Mouse (Mus musculus): Measurements from ENCODE around the gene Kcnab2. TPM values are rescaled to one million over a fixed set of nuclear protein-coding genes. Genes with fewer than 3 reads are reported as not detected.

Gene Kcnab2
- polyA plus RNA-seq (2016; fragmentation: Nextera tagmentation; extraction: Ambion mirVana), result 16.6 and 17.1 TPM in 2 replicates

DNA sequence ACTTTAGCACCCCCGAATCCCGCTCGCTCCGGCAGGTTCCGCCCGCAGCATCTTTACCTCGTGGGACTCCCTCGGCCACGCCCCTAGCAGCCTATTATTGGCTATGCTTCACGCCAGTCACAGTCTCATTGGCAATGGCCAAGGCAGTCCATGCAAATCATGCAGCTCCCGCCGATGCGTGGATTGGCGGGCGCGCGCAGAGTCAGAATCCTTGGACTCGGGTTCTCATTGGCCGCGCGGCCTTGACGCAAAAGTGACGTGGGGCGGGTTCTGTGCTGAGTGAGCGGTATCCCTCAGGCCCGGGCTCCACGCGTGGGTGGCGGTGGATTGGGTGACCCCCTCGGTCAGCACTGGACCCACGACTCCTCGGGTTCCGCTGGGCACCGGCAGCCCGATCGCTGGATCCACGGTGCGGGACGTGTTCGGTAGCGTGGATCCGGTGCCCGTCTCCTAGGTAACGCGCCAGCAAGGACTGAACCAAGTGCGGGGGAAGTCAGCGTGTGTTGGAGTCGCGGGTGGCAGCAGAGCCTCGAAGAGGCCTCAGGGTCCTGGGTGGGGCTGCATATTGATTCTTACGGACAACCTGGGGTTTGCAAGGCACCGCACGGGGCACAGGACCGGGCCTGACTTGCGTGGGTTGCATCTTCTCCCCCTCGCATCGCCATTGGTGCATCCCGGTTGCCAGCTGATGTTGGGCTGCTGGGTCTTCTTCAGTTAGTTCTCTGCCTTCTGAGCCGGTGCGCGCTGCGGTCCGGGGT, at the start of gene Kcnab2:
TSS of gene Kcnab2 (minus strand) at position 406 of the 758 bp plus-strand sequence.
- peaks cover 4% of the 10 kb centered on the region for H3K36me3 ChIP-seq (replicated peaks)
- H3K4me2 ChIP-seq, result peak within 1 kb of the TSS; percentile 92
- peaks cover 22% of the 10 kb centered on the region for H3K27me3 ChIP-seq
- H3K9ac ChIP-seq, result peak within 1 kb of the TSS; percentile 79
- ATAC-seq (ENCODE audit: low FRiP score), result peak; percentile 98
- peaks cover 3% of the 10 kb centered on the region for H3K9me3 ChIP-seq
- peak within 1 kb of the TSS; percentile 59 for H3K4me3 ChIP-seq (replicated peaks)
- under 1% methylated on average over 63 of the region's 63 CpGs for WGBS
- peak within 1 kb of the TSS; percentile 82 for H3K27ac ChIP-seq
- peaks cover 24% of the 10 kb centered on the region for H3K4me1 ChIP-seq

DNA sequence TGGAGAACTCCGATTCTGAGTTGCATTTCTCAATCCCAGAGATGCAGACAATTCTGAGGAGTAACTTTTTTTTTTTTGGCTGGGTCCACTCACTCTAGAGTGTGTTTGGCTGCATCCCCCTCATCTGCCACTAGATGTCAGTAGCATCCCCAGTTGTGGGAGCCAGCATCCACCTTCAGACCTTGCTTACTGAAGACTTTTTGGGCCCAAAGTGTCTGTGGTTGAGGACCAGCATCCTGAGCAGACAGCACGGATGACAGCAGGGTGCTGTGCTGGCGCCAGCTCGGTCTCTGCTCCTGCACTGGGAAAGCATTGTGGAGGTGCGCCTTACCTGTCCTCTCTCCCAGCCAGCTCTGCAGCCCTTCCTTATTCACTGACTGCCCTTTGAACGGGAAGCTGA, 42.4 kb upstream of the Kcnab2 start:
- peaks cover 5% of the 10 kb centered on the region; the same call in 1 of the 2 replicates for H3K36me3 ChIP-seq (replicated peaks)
- no peak overlapping the region for H3K27ac ChIP-seq
- no peaks in the 10 kb centered on the region for H3K9me3 ChIP-seq
- no peak for ATAC-seq (ENCODE audit: low FRiP score)
- H3K4me1 ChIP-seq, result no peaks in the 10 kb centered on the region
- no peak overlapping the region for H3K4me3 ChIP-seq (replicated peaks)
- H3K27me3 ChIP-seq, result no peaks in the 10 kb centered on the region
- H3K4me2 ChIP-seq, result no peak overlapping the region
- WGBS, result 29% methylated on average over 6 of the region's 6 CpGs
- H3K9ac ChIP-seq, result no peak overlapping the region

DNA sequence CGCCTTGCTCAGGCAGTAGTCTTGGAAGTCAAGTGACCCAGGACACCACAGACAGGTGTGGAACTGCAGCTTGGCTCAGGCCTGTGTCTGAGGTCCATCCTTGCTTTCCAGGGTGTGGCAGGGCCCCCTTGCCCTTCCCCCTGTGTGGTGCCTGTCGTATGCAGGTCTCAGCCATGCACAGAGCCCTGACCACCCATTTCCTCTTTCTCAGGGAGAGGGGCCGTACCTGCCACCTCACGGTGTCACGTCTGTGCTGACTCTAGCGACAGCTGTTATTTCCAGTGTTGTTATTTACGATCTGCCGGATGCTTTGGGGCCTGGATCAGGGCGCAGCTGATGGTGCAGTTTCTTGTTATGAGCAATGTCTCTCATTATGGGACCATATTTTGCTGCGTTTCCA, 41.4 kb upstream of the Kcnab2 start:
- Histone ChIP-seq H3K4me3 (replicated peaks) (no peak overlapping the region), H3K27ac (no peak overlapping the region), H3K9me3 (no peaks in the 10 kb centered on the region), H3K4me1 (no peaks in the 10 kb centered on the region), H3K9ac (no peak overlapping the region), H3K27me3 (no peaks in the 10 kb centered on the region), H3K4me2 (no peak overlapping the region), H3K36me3 (replicated peaks) (peaks cover 5% of the 10 kb centered on the region; the same call in 1 of the 2 replicates)
- WGBS, result 82% methylated on average over 10 of the region's 10 CpGs
- no peak for ATAC-seq (ENCODE audit: low FRiP score)

DNA sequence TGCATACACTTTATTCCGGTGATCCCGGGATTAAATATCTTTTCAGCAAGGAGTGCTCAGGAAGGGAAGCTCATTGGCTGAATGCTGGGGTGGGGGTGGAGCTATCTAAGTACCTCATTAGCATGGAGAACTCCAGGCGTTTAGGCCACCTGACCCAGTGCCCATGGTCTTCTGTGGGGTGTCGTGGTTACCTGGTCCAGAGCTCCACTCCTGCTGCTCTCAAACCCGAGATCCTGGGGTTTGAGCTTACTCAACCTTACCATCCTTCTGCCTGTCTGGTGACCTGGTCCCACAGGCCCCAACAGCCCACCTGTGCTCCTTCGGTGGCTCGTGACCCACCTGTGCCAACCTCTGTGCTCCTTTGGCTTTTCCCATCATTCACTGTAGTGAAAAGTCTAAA, 37.2 kb upstream of the Kcnab2 start:
- Histone ChIP-seq H3K9ac (no peak overlapping the region), H3K4me2 (no peak overlapping the region), H3K36me3 (replicated peaks) (peaks cover 8% of the 10 kb centered on the region; the same call in 1 of the 2 replicates), H3K9me3 (no peaks in the 10 kb centered on the region), H3K4me3 (replicated peaks) (no peak overlapping the region), H3K27ac (no peak overlapping the region), H3K4me1 (peaks cover 15% of the 10 kb centered on the region), H3K27me3 (peaks cover 6% of the 10 kb centered on the region; the same call in 1 of the 2 replicates)
- WGBS, result 77% methylated on average over 7 of the region's 7 CpGs
- ATAC-seq (ENCODE audit: low FRiP score), result no peak

DNA sequence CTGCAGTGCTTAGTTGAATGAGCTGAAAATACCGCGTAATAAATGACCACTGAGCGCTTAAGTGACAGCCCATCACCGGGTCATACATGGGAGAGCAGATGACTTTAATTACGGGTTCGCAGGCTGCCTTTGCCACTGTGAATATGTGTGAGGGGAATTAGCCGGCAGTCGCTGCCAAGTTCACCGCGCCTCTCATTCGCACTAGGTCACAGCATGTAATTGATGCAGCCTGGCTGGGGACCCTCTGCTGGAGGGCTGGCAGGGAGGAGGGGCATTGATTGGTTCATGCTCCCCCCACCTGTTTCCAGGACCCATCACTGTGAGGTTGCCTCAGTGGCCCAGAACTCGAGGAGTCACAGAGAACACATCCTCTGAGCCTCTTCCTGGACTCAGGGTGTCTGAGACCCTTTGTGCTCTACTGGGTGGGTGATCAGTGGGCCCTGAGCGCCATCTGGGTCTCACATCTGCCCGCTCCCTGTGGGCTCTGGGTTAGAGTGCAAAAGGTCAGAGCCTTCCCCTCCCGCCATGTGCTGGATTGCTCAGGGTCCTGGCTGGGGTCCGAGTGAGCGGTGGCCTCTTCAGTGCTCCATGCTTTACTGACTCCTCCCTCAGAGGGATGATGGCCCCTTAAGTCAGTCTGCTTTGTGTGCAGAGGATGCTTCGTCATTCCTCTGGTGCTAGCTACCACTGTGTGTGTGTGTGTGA, 34.7 kb upstream of the Kcnab2 start:
- peak; percentile 76 for ATAC-seq (ENCODE audit: low FRiP score)
- peak overlapping the region; percentile 66 for H3K27ac ChIP-seq
- 28% methylated on average over 18 of the region's 18 CpGs for WGBS

DNA sequence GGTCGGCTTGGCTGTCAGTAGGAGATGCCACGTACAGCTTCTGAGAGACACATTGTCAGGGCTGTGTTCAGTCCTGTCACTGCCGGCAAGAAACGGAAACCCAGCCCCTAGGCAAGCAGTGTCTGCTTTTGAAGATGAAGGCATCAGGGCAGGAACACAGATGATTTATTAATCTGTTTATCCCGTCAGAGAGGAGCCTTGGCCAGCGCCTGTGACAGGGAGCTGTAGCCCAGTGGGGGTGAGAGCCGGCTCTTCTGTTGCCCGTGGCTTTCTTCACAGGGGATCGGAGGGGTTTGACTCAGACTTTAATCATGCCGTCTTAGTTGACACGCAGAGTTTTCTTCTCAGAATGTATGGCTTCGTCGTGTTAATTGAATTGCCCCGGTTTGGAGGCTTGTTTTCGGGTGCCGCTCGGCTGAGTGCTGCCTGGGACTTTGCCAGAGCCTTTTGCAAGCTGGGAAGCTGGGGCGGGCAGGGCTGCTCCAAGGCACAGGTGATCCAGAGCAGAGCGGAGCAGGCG, 16.7 kb upstream of the Kcnab2 start:
- H3K9me3 ChIP-seq, result no peaks in the 10 kb centered on the region
- 65% methylated on average over 20 of the region's 20 CpGs for WGBS
- H3K4me2 ChIP-seq, result no peak overlapping the region
- no peak overlapping the region for H3K27ac ChIP-seq
- no peak for ATAC-seq (ENCODE audit: low FRiP score)
- no peak overlapping the region for H3K9ac ChIP-seq
- no peaks in the 10 kb centered on the region; the same call in 1 of the 2 replicates for H3K27me3 ChIP-seq
- peaks cover 7% of the 10 kb centered on the region; the same call in 1 of the 2 replicates for H3K4me1 ChIP-seq
- H3K4me3 ChIP-seq (replicated peaks), result no peak overlapping the region
- H3K36me3 ChIP-seq (replicated peaks), result peaks cover 12% of the 10 kb centered on the region

More for the DNA sequence above, 34.7 kb upstream of the Kcnab2 start:
- Histone ChIP-seq H3K9ac (no peak overlapping the region), H3K4me2 (0 out of 2 replicates have a peak overlapping the region, but pooled peaks have one; percentile 6), H3K4me3 (replicated peaks) (no peak overlapping the region), H3K27me3 (peaks cover 6% of the 10 kb centered on the region; the same call in 1 of the 2 replicates), H3K36me3 (replicated peaks) (peaks cover 15% of the 10 kb centered on the region; the same call in 1 of the 2 replicates), H3K4me1 (peaks cover 15% of the 10 kb centered on the region), H3K9me3 (no peaks in the 10 kb centered on the region)

DNA sequence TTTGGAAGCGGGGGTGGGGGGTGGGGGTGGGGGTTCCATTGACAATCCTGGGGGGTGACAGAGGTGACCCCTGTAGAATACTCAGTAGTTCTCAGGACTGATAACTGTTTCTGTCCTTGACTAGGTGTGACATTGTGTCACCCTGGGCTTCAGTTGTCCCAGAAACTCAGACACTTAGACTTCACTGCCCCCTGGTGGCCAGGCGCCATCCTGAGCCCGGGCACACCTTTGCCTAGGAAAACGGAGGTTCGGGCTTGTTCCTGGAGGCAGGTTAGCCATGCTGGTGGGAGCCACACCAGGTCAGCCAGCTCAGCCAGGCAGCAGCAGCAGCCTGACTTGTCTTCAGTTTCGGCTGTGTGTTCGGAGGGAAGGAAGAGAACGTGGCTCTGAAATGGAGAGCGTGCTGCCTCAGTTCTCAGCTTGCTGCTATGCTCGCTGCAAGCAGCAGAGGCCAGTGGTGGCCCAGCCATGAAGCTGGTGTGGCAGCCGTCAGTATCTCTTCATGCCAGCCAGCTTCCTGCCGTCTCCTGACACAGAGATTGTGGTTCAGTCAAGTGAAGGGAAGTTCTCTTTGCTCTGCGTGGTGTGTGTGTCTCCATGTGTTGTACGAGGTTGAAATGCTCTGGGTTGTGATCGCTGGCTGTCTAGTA, 13.7 kb upstream of the Kcnab2 start:
- Histone ChIP-seq H3K4me1 (peaks cover 7% of the 10 kb centered on the region; the same call in 1 of the 2 replicates), H3K36me3 (replicated peaks) (peaks cover 7% of the 10 kb centered on the region), H3K9ac (no peak overlapping the region), H3K27ac (no peak overlapping the region), H3K4me2 (no peak overlapping the region), H3K4me3 (replicated peaks) (no peak overlapping the region), H3K27me3 (no peaks in the 10 kb centered on the region; the same call in 1 of the 2 replicates), H3K9me3 (no peaks in the 10 kb centered on the region)
- 0 out of 2 replicates have a peak, but pooled peaks have one; percentile 17 for ATAC-seq (ENCODE audit: low FRiP score)
- WGBS, result 52% methylated on average over 15 of the region's 15 CpGs

DNA sequence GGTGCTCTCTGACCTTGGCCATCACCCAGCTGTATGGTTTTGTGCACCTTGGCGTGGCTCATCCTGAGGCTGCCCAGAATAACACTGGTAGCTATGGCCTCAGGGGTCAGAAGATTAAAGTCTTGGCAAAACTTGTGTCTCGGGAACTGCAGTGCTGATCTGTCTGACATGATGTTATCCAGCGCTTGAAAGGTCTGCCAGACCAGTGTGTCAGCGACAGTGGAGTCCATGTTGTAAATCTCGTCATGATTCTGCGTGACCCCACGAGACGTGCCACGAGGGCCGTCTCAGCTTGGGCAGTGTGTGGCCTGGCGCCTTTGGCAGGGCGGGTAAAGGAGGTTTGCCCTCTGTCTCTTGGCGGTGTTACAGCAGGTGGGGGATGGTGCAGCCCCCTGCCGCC, 12.6 kb upstream of the Kcnab2 start:
- no peak for ATAC-seq (ENCODE audit: low FRiP score)
- no peaks in the 10 kb centered on the region for H3K9me3 ChIP-seq
- no peak overlapping the region for H3K4me3 ChIP-seq (replicated peaks)
- H3K4me2 ChIP-seq, result no peak overlapping the region
- 93% methylated on average over 14 of the region's 14 CpGs for WGBS
- peaks cover 7% of the 10 kb centered on the region; the same call in 1 of the 2 replicates for H3K4me1 ChIP-seq
- no peak overlapping the region for H3K9ac ChIP-seq
- no peak overlapping the region for H3K27ac ChIP-seq
- no peaks in the 10 kb centered on the region; the same call in 1 of the 2 replicates for H3K27me3 ChIP-seq
- H3K36me3 ChIP-seq (replicated peaks), result peaks cover 12% of the 10 kb centered on the region

DNA sequence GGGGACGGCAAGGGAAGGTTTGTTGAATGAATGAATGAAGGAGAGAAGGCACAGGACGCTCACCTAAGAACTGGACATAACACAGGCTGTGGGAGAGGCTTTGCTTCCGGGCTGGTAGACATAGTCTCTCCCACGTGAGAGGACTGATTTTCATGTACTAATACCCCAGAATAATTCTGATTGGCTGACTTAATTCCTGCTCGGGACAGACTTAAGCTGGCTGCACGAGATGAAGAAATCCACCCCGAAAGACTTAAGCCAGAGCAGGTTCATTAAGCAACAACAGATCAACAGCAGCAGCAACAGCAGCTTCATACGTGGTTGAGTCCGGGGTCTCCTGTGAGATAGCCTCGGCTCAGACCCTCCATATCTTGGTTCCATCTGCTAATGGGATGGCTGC, 10.4 kb upstream of the Kcnab2 start:
- 84% methylated on average over 10 of the region's 10 CpGs for WGBS
- no peak overlapping the region for H3K9ac ChIP-seq
- no peak overlapping the region for H3K27ac ChIP-seq
- H3K4me1 ChIP-seq, result no peaks in the 10 kb centered on the region
- no peaks in the 10 kb centered on the region for H3K9me3 ChIP-seq
- H3K27me3 ChIP-seq, result no peaks in the 10 kb centered on the region
- no peak overlapping the region for H3K4me3 ChIP-seq (replicated peaks)
- no peak overlapping the region for H3K4me2 ChIP-seq
- ATAC-seq (ENCODE audit: low FRiP score), result no peak
- peaks cover 18% of the 10 kb centered on the region for H3K36me3 ChIP-seq (replicated peaks)

DNA sequence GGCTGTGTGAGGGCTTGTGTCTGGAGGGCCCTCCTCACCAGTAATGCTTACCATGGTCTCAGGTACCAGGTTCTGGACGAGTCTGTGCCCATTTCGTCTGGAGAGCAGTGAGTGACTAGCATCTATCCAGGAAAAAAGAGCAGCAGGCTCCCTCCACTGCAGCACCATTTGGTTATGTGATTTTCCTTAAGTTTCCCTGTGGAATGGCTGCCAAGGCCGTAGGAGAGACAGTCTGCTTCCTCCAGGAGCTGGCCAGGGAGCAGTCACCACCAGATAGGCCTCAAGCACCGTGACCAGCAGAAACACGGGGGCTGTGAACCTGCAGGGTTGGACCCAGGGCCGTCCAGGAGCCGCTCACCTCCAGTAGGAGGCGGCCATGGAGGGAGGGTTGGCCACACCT, 2.8 kb upstream of the Kcnab2 start:
- H3K4me2 ChIP-seq, result no peak overlapping the region
- peaks cover 7% of the 10 kb centered on the region for H3K36me3 ChIP-seq (replicated peaks)
- H3K4me1 ChIP-seq, result peaks cover 24% of the 10 kb centered on the region
- ATAC-seq (ENCODE audit: low FRiP score), result no peak
- no peak overlapping the region for H3K4me3 ChIP-seq (replicated peaks)
- H3K9me3 ChIP-seq, result no peaks in the 10 kb centered on the region
- 55% methylated on average over 8 of the region's 8 CpGs for WGBS
- no peak overlapping the region for H3K27ac ChIP-seq
- H3K9ac ChIP-seq, result no peak overlapping the region
- H3K27me3 ChIP-seq, result peaks cover 14% of the 10 kb centered on the region

DNA sequence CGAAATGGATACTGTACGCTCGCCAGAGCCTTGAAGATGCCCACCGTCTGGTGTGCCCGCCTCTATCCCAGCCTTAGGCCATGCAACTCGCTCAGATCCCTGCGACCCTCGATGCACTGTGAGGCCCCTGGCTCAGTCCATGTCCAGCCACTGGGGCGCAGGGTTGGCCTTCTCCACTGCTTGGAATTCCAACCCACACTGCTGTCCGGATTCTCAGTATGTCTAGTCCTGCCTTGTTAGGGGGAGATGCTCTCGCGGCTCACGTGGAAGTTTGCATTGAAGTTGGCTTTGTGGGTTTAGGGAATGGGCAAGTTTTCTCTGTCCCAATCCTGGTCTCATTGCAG, 525 bp upstream of the Kcnab2 start:
- Histone ChIP-seq H3K4me2 (peak overlapping the region; percentile 92), H3K27ac (peak overlapping the region; percentile 82), H3K36me3 (replicated peaks) (no peaks in the 10 kb centered on the region; the same call in 1 of the 2 replicates), H3K4me3 (replicated peaks) (peak overlapping the region; percentile 59), H3K9ac (peak overlapping the region; percentile 79), H3K4me1 (peaks cover 24% of the 10 kb centered on the region), H3K27me3 (peaks cover 22% of the 10 kb centered on the region), H3K9me3 (no peaks in the 10 kb centered on the region)
- WGBS, result 1% methylated on average over 13 of the region's 13 CpGs
- ATAC-seq (ENCODE audit: low FRiP score), result peak; percentile 34; the same call in 1 of the 2 replicates

DNA sequence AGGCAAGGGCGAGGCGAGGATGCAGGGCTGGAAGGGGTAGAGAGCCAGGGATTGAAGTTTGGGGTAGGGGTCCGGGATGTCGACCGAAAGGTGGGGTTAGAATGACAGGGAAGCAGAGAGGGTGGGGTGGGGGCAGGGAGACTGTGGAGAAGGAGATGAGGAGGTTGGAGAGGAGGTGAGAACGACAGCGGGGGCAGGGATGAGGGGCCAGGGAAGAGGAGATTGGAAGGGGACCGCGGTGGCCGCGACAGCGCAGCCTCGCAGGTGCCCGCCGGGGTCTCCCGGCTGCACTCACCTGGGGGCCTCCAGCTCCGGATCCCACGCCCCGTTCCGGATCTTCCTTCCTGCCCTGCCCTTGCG, 585 bp downstream of the Kcnab2 start:
- Histone ChIP-seq H3K4me2 (peak overlapping the region; percentile 92), H3K4me1 (peaks cover 24% of the 10 kb centered on the region), H3K27ac (no peak overlapping the region), H3K9me3 (peaks cover 7% of the 10 kb centered on the region), H3K4me3 (replicated peaks) (peak overlapping the region; percentile 59), H3K9ac (peak overlapping the region; percentile 79), H3K27me3 (peaks cover 22% of the 10 kb centered on the region), H3K36me3 (replicated peaks) (peaks cover 8% of the 10 kb centered on the region)
- WGBS, result 1% methylated on average over 21 of the region's 21 CpGs
- ATAC-seq (ENCODE audit: low FRiP score), result no peak; the same call in 1 of the 2 replicates
